Mouse (Mus musculus) gastrocnemius, postnatal 36 days (tissue): ENCODE measurements at regions not wholly inside any gene's neighbourhood (a gene's known extent, or its start where the extent isn't known, plus 50 kb on each side); places are given as distances from the start of the nearest gene placed in this dataset.
"Not testable (repeated sequence)": the region's sequence is repeated elsewhere in the genome, so short reads cannot be mapped to it uniquely, and the experiment has no call there.

Experiments
- DNase-seq, 2 experiments: peaks; one replicate each; pipeline ENCODE4 v3.0.0; 2022
- intact Hi-C: fragments of 180-260 bp; cut with DNase I; formaldehyde crosslinking; loops from one replicate; pipeline ENCODE4 v1.15.1; 2025

DNA sequence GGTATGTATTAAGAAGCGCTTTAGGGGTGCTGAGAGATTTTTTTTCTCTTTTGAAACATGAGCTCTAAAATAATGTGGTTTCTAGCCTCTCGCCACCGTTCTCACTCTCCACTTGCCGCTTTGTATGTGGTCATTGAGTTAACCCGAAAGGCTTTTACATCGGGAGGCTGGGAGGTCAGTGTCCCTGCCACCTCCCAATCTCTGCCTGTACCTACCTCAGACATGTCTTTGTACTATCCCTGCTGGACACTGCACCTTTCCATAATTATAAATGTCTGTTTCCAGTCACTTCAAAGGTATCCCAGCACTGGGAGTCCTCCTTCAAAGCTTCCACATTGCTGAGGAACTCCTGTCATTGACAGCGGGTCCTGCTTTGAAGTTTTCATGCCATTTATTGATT lies 347.6 kb upstream of the Tbc1d2b start:
- intact Hi-C loops = no loop called here
- DNase-seq = no peak

DNA sequence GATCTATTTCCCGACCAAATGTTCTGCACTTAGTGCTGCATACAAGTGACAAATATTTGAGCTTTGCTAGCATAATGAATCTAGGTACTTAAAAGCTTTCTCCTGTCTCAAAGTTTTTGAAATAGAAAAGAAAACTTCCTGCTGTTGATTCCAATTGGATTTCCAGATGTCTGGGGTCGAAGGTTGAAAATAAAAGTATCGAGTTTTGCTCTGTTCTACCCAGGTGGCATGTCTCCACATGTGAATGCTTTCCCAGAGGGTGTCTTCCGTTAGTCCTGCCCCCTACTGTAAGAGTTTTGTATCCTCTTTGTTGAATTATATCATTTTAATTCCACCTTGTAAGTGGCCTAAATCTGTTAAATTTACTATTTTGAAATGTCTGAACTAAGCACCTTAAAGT lies 327.3 kb upstream of the Tbc1d2b start:
- no peak for DNase-seq
- intact Hi-C loops = no loop called here

DNA sequence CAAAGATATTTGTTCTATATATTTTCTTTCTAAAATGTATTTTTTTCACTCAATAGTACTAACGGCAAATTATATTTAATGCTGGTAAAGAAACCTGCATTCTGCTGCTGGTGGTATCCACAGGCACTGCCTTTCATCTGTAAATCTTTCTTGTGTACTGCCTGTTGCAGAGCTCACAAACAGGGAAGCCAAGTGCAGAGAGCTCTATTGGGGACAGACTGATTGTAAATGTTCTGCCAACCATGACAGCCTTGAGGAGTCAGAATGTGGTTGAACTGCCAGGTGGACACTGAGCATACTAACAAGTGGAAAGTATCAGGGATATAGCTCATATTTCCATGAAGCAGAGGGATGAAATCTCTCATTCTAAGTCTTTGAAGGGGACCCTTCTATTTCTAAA lies 286.1 kb upstream of the Tbc1d2b start:
- DNase-seq = no peak
- intact Hi-C loops = no loop called here

DNA sequence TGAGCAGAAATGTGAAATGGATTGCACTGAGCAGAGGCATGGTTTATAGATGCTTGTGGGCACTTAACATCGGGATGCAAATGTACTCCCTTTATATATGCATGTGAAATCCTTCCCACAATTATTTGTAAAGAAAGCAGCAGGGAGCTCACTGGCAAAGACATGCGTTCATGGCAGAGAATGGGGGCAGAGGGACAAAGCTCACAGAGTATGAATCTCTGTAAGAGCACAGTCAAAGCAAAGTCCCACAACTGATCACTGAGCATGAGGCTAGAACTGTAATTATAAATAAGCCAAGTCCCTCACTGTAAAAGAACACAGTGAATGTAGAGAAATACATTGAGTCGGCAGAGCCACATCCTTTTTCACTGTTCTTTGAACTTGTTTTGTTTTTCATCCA lies 285.6 kb upstream of the Tbc1d2b start:
- intact Hi-C loops = no loop called here

DNA sequence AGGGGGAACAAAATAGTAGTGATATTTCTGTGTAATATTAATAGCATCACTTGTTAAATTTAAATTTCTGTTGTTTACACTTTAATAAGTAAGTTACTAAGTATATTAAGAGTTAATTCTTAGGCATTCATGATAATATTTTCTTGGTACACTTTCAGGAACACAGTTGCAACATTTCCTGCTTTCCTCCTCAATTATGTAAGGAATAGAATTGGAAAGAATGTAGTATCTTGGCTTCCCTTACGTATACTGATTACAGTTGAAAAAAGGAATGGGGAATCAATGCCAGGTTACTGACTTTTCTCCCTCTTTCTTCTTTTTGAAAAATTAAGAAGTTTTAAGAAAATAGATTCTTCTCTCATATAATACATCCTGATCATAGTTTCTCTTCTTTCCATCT lies 277.3 kb upstream of the Tbc1d2b start:
- DNase-seq = no peak
- intact Hi-C loops = no loop called here

More for the DNA sequence above, 285.6 kb upstream of the Tbc1d2b start:
- no peak for DNase-seq

DNA sequence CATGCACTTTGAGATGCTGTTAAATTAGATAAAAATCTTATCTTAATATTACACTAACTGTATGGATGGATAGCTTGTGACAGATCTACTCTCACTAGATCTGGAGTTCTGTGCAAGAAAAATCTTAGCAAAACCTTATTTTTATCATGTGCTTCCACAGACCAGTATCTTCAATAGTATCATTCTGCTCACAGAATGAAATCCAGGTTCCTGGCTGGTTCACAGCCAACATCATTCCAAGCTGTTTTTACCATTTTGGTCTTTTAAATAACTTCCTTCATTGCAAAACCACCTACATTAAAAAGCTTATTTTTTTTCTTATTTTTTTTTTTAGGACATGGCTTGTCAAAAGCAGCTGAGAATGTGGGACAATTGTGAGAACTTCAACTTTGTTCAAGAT lies 276.1 kb upstream of the Tbc1d2b start:
- intact Hi-C loops = no loop called here
- peak in 1 of 2 experiments; percentile 12 for DNase-seq

DNA sequence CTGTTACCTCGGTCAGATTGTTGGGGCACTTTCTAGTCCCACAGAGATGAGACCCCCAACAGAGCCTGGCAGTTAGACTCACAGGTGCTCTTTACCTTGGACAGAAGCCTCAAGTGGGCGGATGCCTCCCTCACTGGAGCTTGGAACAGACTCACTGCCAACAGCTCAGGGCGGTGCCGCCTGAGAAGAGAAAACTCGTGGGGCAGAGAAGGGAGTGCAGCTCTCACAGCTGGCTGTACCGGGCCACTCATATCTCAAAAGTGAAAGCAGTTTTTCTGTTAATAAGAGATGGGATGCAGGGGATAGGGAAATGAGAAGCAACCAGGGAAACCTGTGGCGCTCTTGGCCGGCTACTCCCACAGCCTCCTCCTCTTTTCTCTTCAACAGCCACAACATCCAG lies 267.1 kb upstream of the Tbc1d2b start:
- intact Hi-C loops = not testable (repeated sequence)
- DNase-seq = peak in 1 of 2 experiments; percentile 17

DNA sequence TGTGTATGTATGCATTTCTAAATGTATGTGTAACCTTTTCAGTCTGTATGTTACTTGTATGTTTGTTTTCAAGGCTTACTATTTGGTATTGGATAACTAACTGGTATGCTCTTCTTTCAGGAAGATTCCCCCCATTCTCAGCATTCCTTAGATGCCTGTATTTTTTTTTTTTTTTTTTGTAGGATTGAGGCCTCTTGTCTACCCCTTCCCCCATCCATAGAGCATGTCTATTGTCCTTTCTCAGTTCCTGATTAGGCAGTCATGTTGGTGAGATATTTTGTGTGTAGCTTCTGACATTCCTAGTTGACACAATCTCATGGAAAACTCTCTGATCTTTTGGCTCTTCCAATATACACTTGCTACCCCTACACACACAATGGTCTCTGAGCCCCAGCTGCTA lies 262.8 kb upstream of the Tbc1d2b start:
- DNase-seq = no peak
- intact Hi-C loops = no loop called here

DNA sequence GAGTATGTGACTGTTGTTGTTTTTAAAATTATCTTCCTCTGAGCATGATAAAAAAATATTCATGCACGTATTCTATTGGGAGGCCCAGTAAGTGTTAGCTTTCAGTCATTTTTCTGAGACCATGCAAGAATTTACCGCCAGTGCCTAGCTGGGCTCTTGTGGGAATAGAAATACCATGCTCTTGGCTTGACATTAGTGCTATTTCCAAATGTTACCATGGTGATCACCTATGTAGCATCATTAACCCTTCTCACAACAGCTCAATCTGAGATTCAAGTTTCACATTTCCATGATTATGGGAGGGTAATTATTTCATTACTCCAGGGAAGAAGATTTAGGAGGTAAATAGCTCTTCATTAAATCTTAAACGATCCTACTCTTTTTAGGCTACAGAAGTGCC lies 250.6 kb upstream of the Tbc1d2b start:
- no peak for DNase-seq
- intact Hi-C loops = no loop called here

DNA sequence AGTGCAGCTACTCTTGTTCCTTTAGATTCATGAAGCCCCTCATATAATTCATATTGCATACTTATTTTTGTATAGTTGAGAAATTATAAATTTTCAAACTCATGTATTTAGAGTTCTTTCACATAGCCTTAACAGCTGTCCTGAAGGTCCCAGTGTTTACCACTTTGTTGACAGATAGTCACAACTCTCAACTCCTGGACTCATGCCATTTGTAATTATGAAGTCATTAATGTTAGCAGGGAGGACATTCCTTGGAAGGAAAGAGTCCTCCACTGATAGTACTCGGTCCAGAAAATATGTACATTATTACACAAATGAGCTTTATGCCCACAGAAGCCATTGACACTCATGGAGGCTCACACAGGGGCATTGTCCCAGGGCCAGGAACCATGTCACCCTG lies 224.3 kb upstream of the Tbc1d2b start:
- DNase-seq = no peak
- intact Hi-C loops = no loop called here

DNA sequence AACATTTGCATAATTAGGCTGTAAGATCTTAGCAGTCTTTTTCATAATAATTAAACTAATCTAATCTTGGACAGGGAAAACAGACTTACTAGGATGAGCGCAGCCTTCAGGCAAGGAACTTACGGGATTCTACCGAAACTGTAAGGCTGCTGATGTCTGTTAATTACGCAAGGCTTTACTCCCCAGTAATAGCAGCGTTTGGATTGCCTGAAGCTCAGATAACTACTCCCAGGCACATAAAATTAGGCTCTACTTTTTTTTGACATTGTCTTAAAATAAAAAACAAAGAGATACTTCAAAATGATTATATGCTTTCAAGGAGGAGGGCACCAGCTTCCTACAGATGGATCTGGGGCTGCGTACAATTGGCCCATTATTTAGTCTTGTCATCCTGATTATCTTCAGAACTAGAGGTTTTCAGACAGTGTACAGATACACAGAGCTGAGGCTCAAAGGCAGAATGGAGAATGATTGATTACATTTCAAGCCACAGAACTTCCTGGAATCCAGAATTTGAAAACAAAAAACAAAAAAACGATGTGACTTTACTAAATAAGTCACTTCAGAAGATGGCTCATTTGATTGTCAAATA lies 220.1 kb upstream of the Tbc1d2b start:
- DNase-seq = no peak
- intact Hi-C loops = no loop called here

DNA sequence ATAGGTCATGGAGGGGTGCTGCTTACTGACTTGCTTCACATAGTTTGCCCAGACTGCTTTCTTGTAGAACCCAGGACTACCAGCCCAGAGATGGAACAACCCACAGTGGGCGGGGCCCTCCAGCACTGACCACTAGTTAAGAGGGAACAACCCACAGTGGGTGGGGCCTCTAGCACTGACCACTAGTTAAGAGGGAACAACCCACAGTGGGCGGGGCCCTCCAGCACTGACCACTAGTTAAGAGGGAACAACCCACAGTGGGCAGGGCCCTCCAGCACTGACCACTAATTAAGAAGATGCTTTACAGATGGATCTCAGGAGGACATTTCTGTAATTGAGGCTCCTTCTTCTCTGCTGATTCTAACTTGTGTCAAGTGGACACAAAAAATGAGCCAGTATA lies 180.0 kb upstream of the Tbc1d2b start:
- DNase-seq = no peak
- intact Hi-C loops = no loop called here

DNA sequence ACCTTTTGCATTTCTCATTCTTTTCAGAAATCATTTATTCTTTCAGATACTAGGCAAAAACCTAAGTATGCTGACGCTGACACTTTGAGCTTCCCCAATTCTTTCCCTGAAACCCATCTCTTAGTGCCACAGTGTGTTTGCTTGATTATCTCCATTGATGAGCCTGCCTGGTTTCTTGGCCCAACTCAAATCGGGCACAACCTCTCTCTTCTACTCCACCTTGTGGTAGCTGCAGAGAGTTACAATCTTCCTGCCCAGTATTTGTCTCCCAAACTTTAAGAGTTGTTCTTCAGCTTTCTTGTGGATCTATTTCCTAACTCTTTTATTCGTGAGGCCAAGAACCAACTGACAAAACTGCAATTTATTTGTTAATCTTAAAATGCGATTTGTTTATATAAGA lies 176.4 kb upstream of the Tbc1d2b start:
- DNase-seq = no peak
- intact Hi-C loops = loop anchor here (2.0 kb wide), 1 partner anchor 242 kb away; no protein-coding TSS in a partner anchor

DNA sequence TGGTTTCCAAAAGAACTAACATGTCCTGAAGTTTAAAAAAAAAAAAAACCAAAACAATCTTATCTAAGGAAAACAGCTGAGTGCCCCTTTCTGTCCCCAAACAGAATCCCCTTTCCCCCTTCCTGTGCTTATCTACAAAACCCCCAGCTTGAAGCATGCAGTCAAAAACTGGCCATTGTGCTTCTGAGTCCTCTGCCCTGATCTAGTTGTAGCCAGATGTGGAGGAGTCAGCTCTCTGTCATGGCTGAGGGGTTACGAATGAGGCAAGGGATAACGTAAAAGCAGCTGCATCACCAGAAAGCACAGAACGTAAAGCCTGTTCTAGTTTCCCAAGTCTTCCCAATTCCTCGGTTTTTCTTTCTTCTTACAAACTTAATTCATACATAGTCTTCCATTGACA lies 164.3 kb upstream of the Tbc1d2b start:
- intact Hi-C loops = no loop called here
- DNase-seq = no peak

DNA sequence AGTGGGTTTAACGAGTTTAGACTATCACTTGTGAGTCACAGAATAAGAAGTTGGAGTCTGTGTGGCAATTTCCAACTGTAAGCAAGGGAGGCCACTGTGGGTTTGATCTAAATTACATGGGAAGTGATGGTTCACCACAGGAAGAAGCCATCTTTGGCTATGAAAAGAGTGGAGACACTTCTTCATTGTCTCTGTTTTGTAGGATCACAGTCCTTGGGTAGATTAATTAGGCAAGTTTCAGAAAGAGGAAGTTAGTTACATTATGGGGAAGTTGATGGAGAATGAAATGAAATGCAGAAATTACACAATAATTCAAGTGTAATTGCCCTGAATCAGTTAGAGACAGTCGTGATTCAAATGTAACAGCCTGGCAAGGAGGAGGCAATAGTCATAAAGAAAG lies 160.3 kb upstream of the Tbc1d2b start:
- intact Hi-C loops = no loop called here

DNA sequence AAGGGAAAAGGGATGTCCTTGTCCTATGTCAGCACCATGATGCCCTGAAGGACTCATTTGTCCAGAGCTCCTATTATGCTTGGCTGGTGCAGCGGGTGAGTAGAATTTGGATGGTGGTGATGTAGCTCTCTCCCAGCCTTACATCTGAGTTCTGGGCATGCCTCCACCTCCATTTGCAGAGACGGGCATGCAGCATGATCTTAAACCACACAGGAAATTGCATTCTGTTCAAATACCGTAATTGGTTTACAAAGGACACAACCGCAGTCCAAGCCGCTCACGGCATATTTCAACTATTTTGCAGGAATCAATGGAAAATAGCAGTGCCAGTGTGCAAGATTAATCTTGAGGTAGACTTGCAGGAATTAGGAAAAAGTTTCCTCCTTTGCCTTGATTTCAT lies 151.1 kb upstream of the Tbc1d2b start:
- DNase-seq = no peak
- intact Hi-C loops = no loop called here

More for the DNA sequence above, 160.3 kb upstream of the Tbc1d2b start:
- no peak for DNase-seq

DNA sequence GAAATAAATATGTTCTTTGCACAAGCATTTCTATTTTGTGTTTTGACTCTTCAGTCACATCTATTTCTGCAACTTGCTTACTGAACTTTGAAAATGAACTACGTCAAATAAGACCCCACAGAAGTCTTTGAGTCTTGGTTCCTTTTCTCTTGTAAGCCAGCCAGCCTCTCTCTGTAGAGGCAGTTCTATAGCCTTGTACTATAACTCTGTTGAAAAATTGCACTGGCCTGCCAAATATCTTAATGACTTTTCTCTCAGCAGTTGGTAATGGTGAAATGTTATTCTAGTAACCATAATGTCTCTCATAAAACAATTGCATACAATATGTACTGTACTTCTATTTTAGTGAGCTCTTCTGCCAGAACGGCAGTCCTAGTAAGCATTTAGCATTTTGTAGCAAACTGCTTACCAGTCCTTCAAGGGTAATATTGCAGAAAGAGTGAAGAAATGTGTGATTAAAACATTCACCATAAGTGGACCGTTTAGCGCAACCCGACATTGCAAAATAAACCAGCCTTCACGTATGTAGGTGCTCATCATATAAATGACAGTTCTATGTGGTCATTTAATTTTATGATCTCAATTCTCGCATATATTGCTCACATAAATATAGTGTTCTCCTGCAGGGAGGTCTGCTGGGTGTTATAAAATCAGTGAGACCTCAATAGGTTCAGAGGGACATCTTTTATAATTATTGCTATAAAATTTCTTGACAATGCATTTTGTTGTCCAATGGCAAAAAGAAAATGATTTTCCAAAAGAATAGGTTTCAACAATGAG lies 149.3 kb upstream of the Tbc1d2b start:
- intact Hi-C loops = no loop called here

DNA sequence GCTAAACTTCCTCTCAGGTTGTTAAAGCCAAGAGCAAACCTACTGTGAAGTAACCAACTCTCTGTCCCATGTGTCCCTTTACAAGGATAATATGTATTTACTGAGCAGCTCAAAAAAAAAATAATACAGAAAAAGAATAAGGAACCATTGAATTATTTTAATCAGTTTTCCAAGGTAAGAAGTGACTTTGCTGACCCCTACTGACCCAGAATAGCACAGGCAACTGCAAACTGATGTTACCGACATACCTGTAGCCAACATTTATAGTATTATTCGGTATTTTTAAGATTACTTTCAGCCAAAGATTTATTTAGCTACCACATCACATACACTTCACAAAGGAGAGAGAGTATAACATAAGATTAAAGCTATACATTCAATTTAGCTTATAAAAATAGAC lies 138.2 kb upstream of the Tbc1d2b start:
- intact Hi-C loops = no loop called here

More for the DNA sequence above, 149.3 kb upstream of the Tbc1d2b start:
- no peak for DNase-seq

DNA sequence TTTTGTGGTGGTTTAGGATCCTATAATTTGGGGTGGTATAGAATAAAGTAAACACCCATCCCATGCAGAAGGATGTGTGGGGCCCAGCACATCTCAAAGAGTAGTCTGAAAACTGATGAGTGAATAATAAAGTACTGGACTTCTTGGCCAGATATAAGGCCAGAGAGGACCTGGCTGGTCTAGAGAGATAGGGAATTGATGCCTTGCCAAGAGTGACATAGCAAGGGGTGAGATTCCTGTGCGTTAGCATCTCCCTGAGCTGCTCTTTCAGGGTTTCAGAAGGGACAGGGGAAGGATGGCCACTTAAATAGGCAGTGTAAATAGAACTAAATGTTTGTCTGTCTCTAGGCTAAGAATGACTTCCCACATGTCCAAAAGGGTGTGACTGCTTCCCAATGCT lies 137.0 kb upstream of the Tbc1d2b start:
- DNase-seq = no peak
- intact Hi-C loops = no loop called here

More for the DNA sequence above, 138.2 kb upstream of the Tbc1d2b start:
- DNase-seq = no peak

DNA sequence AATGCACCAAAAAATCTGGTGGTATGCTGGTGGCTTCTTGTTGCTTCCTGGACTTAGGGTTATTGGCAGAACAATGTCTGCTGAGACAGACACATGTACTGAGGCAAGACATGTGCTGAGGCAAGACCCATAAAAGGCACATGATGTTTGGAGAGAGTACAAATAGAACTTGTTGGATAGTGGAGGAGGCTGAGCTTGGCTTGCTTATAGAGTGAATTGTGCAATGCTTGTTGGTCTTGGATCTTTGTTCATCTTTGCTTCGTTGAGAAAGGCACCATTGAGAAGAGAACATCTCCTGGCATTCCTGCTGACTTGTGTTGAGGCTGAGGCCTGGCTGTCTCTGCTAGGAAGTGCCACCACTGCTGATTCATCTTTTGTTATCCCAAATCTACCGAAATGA lies 117.8 kb upstream of the Tbc1d2b start:
- no peak for DNase-seq
- intact Hi-C loops = no loop called here

DNA sequence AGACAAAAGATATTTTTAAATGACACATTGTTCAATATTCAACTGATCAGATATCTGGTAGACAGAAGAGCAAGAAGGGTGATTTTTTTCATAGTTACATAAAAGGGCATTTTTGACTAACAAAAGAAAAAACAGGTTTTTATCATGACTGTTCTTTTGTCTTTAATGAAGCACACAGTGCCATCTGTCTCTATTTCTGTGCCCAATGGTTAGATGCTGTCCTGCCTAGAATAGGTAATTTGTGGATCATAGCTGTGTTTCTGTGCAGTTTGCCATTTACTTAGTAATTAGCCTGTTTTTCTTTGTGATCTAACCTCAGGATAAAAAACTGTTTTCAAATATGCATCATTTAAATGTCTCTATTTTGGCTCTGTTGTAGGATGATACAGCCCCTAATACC lies 114.4 kb upstream of the Tbc1d2b start:
- DNase-seq = no peak

DNA sequence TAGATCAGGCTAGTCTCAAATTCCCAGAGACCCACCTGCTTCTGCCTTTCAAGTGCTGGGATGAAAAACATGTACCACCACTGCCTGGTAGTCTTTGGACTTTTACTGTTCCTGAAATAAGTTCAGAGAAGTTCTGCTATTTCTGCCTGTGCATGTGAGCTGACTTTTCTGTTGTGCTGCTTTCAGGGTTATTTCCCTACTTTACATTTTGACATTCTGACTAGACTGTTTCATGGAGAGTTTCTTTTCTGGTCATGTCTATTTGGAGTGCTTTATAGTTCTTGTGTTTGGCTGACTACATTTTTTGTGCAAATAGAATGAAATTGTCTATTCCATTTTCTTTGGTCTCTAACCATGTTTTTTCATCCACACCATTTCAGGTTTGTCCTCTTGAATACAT lies 109.5 kb upstream of the Tbc1d2b start:
- intact Hi-C loops = no loop called here
- DNase-seq = no peak

More for the DNA sequence above, 114.4 kb upstream of the Tbc1d2b start:
- intact Hi-C loops = no loop called here
